Mouse (Mus musculus) C2C12 (cell line): ENCODE measurements around the gene Klhdc8a.

Source experiments
- CTCF ChIP-seq: IDR thresholded peaks from one replicate; pipeline ENCODE4 v1.5.1; 2011; ENCODE audit not compliant: control insufficient read depth, insufficient read depth, insufficient read length
- USF1 ChIP-seq: IDR thresholded peaks from one replicate; pipeline ENCODE4 v1.6.1; 2011; ENCODE audit warnings: low read depth, mild to moderate bottlenecking, control low read depth, moderate library complexity

GRCm38 (mm10) chr1:132335378-132335965 is 37.0 kb downstream of the Klhdc8a start:
- TF ChIP-seq USF1 (no peak), CTCF (no peak)
